Mouse (Mus musculus) megakaryocyte, embryonic 14.5 days (primary cell): ENCODE results near the gene Bpifa1. TPM values are rescaled to one million over a fixed set of nuclear protein-coding genes. Genes with fewer than 3 reads are reported as not detected.

Experiments used
- H3K27me3 ChIP-seq: replicated peaks from 2 replicates; pipeline ENCODE3; 2012; ENCODE audit warnings: inconsistent platforms
- H3K36me3 ChIP-seq: replicated peaks from 2 replicates; pipeline ENCODE3; 2012; ENCODE audit warnings: low read length, inconsistent platforms, mixed read lengths
- H3K4me1 ChIP-seq: 2 replicates; pipeline ENCODE4 v1.6.1; 2012; ENCODE audit warnings: inconsistent platforms
- H3K4me3 ChIP-seq: replicated peaks from 2 replicates; pipeline ENCODE3; 2012; ENCODE audit warnings: moderate library complexity, mild to moderate bottlenecking, inconsistent platforms
- H3K9me3 ChIP-seq: 2 replicates; pipeline ENCODE4 v1.6.1; 2012; ENCODE audit warnings: inconsistent platforms
- FLI1 ChIP-seq: IDR thresholded peaks from 2 replicates; pipeline ENCODE4 v1.6.1; 2012; ENCODE audit warnings: low read length, inconsistent platforms, mixed read lengths
- GATA1 ChIP-seq: IDR thresholded peaks from 3 replicates; pipeline ENCODE4 v1.6.1; 2012; ENCODE audit warnings: mixed read lengths, low read length, inconsistent platforms, borderline replicate concordance
- polyA plus RNA-seq: library from polyadenylated mRNA; stranded (reverse); fragments of >175 nt; gene quantifications from 2 replicates; pipeline ENCODE4 v1.2.3, GENCODE M21; 2012; ENCODE audit warnings: low replicate concordance; ENCODE audit not compliant: insufficient read depth

Bpifa1 gene
- polyA plus RNA-seq, 1 experiment: not detected

DNA sequence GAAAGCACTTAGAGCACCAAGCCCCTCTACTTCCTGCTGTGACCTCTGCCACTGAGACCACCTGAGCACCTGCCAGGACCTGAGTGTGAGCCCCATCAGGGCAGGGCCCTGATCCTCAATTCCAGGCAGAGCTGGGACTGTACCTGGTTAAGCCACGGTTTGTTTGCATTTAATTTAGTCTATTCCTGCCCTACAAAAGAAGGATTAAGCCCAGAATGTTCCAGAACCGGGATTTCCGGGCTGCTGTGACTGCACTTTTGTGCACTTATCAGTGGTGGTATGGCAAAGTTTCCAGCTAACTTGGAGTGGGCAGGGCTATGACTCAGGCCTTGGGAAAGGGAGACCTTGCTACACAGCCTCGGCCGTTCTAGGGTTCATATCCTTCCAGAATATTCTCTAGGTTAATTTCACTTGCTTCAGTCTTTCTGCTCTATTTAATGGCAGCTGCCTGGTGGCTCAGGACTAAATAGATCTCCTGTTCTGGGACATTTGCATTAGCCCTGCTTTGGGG is 51.4 kb downstream of the Bpifa1 start:
- TF ChIP-seq GATA1: no peak
- TF ChIP-seq FLI1: no peak
- Histone ChIP-seq H3K36me3 (no peaks in the 10 kb centered on the region), H3K4me3 (no peak overlapping the region), H3K4me1 (no peaks in the 10 kb centered on the region), H3K9me3 (no peaks in the 10 kb centered on the region), H3K27me3 (peaks cover 32% of the 10 kb centered on the region)

DNA sequence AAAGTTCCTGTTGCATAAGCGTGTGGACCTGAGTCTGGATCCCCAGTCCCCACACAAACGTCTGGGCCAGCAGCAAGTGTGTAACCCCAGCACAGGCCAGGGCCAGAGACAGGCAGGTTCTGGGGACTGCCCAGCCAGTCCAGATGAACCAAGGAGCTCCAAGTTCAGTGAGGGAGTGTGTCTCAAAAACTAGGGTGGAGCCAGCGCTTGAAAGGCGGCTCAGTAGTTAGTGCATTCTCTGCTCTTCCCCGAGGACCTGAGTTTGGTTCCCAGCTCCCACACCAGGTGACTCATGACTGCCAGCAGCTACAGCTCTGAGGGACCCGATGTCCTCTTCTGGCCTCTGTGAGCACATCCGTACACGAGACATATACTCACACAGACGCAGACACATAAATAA is 54.4 kb downstream of the Bpifa1 start:
- no peaks in the 10 kb centered on the region for H3K4me1 ChIP-seq
- no peak for TF ChIP-seq GATA1
- no peak for TF ChIP-seq FLI1
- H3K9me3 ChIP-seq: no peaks in the 10 kb centered on the region
- H3K36me3 ChIP-seq: no peaks in the 10 kb centered on the region
- peaks cover 44% of the 10 kb centered on the region for H3K27me3 ChIP-seq
- H3K4me3 ChIP-seq: no peak overlapping the region

Other genes with a start within 250 kb of the Bpifa1 start
- not detected in 2 replicates for gene Bpifb6, start 242.5 kb upstream of the Bpifa1 start, polyA plus RNA-seq
- not detected in 2 replicates for gene Bpifb3, start 224.7 kb upstream of the Bpifa1 start, polyA plus RNA-seq
- gene Bpifb4, start 204.7 kb upstream of the Bpifa1 start, polyA plus RNA-seq: not detected in 2 replicates
- not detected in 2 replicates for gene Bpifa6, start 167.9 kb upstream of the Bpifa1 start, polyA plus RNA-seq
- gene Bpifa2, start 134.6 kb upstream of the Bpifa1 start, polyA plus RNA-seq: not detected in 2 replicates
- gene Bpifa3, start 12.5 kb upstream of the Bpifa1 start, polyA plus RNA-seq: not detected in 2 replicates
- not detected in 2 replicates for gene Bpifa5, start 19.7 kb downstream of the Bpifa1 start, polyA plus RNA-seq
- gene Bpifb1, start 47.9 kb downstream of the Bpifa1 start, polyA plus RNA-seq: not detected in 2 replicates
- not detected in 2 replicates for gene Bpifb5, start 80.9 kb downstream of the Bpifa1 start, polyA plus RNA-seq
- not detected in 2 replicates for gene Bpifb9a, start 115.0 kb downstream of the Bpifa1 start, polyA plus RNA-seq
- gene Bpifb9b, start 164.3 kb downstream of the Bpifa1 start, polyA plus RNA-seq: not detected in 2 replicates
- gene Cdk5rap1, start 230.1 kb downstream of the Bpifa1 start, polyA plus RNA-seq: 0.45 TPM in 1 of 2 replicates, not detected in the other